In the genomic region with DNA sequence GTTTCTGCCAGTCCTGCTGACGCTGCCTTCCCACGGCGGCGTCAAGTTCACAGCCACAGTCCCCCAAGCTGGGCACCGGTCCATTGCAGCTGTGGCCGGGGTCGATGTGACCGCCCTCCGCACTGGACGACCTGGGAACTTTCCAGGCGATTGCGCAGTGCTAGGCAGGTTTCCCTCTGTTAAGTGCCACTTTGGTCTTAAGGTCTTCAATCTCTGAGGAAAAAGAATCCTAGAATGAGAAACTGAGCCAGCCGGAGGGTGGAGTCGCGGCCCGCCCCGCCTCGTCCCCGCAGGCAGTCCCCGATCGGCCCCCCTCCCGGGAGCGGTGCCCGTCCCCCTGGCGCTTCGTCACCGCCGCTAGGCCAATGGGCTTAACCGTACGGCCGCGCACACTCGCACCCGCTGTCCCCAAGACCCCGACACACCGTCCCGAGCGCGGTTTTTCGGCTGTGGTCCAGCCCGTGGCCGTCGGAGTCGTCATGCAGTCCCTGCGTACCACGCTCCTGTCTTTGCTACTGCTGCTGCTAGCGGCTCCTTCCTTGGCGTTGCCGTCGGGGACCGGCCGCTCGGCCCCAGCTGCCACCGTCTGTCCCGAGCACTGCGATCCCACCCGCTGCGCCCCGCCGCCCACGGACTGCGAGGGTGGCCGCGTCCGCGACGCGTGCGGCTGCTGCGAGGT, we compare ENCODE assay signal across 8 mouse cellular contexts. TPM values are rescaled to one million over a fixed set of nuclear protein-coding genes. Genes with fewer than 3 reads are reported as not detected.
DNase-seq lines count a peak whose midpoint lies in the region; ATAC-seq lines count a peak whose summit lies in the region.

Gene Htra1 (plus strand): TSS at position 319 of the 679 bp plus-strand sequence.

- DNase-seq in adrenal gland, adult (ENCODE audit: inconsistent age in 2 of 2, low spot score in 1 of 2): peak; percentile 89 to 94
- peak; percentile 67 for DNase-seq in embryo, embryonic 10 days (ENCODE audit: low spot score)
- peak; percentile 80 to 82 for DNase-seq in gastrocnemius, postnatal 36 days
- peak; percentile 72 for DNase-seq in intestine, embryonic 14.5 days (ENCODE audit: low spot score)
- peak; percentile 73 to 89 for DNase-seq in left cerebral cortex, postnatal 10 days (ENCODE audit: extremely low spot score in 1 of 2, low spot score in 2 of 2)
- peak; percentile 87 to 90 for DNase-seq in right cerebral cortex, postnatal 10 days (ENCODE audit: low spot score in 2 of 2)
- no peak for DNase-seq in adipocyte (ENCODE audit: low spot score)

- H3K4me1 ChIP-seq in intestine, embryonic 14.5 days (replicated peaks; ENCODE audit: control insufficient read depth, insufficient read depth, low read length): peaks cover 27% of the 10 kb centered on the region

- under 1% methylated on average over 67 of the region's 70 CpGs for WGBS in intestine, embryonic 14.5 days
- 1% methylated on average over 70 of the region's 70 CpGs for WGBS in macrophage (ENCODE audit: missing documents)

- peak within 1 kb of the TSS; percentile 82 for H3K4me2 ChIP-seq in intestine, embryonic 14.5 days (ENCODE audit: low read length)

- H3K27ac ChIP-seq in intestine, embryonic 14.5 days (ENCODE audit: low read depth): no peak within 1 kb of the TSS
- H3K27ac ChIP-seq in macrophage: no peak within 1 kb of the TSS

- peak; percentile 60 for ATAC-seq in intestine, embryonic 14.5 days (replicated peaks; ENCODE audit: low FRiP score, low TSS enrichment, low read depth)

- intact Hi-C loops in gastrocnemius, postnatal 36 days (cut with DNase I): loop anchor here (2.0 kb wide), 1 partner anchor 37 kb away; no protein-coding TSS in a partner anchor
- intact Hi-C loops in left cerebral cortex, postnatal 10 days (cut with DNase I): loop anchor here (5.0 kb wide), 1 partner anchor 46 kb away; no protein-coding TSS in a partner anchor

- peak within 1 kb of the TSS; percentile 49 for H3K4me3 ChIP-seq in intestine, embryonic 14.5 days (ENCODE audit: low read depth, low read length)
- H3K4me3 ChIP-seq in macrophage (ENCODE audit: inconsistent target): no peak within 1 kb of the TSS

- H3K27me3 ChIP-seq in intestine, embryonic 14.5 days (replicated peaks; ENCODE audit: control insufficient read depth, insufficient read depth, low read length): peaks cover 59% of the 10 kb centered on the region

- H3K79me2 ChIP-seq in macrophage (ENCODE audit: inconsistent target): no peaks in the 10 kb centered on the region

- H3K9ac ChIP-seq in intestine, embryonic 14.5 days (ENCODE audit: low read length): peak within 1 kb of the TSS; percentile 25; the same call in 1 of the 2 replicates

- no peaks in the 10 kb centered on the region for H3K36me3 ChIP-seq in intestine, embryonic 14.5 days (ENCODE audit: control insufficient read depth, insufficient read depth, low read length)
- H3K36me3 ChIP-seq in macrophage (ENCODE audit: inconsistent target): no peaks in the 10 kb centered on the region

- no peaks in the 10 kb centered on the region for H3K9me3 ChIP-seq in intestine, embryonic 14.5 days (ENCODE audit: control insufficient read depth, low read length)

RNA-seq across cellular contexts. Expression of gene Htra1, which starts in this region (rescaled TPM):
- total RNA-seq in gastrocnemius, postnatal 36 days (2021): 10 to 100 TPM; 27.6 to 37.8 TPM
- polyA plus RNA-seq in intestine, embryonic 14.5 days (2014; fragmentation: Nextera tagmentation; extraction: Ambion mirVana): 15.8 and 16.7 TPM in 2 replicates
- 100 to 1,000 TPM; 139 to 187 TPM for total RNA-seq in left cerebral cortex, postnatal 10 days (2021)
- 10 to 100 TPM in 9 of 26 experiments, 1 to 10 TPM in 13, under 1 TPM in 4; 0.45 to 41.4 (median 4.1) TPM for total RNA-seq in macrophage (2018; cell fraction: chromatin; rRNA removed)
- 10 to 100 TPM in 14 of 26 experiments, 1 to 10 TPM in 12; 2.6 to 28.6 (median 10.9) TPM for total RNA-seq in macrophage (2018; cell fraction: cytosol; rRNA removed)
- total RNA-seq in macrophage (2018; cell fraction: nucleus; rRNA removed): 10 to 100 TPM in 15 of 26 experiments, 1 to 10 TPM in 10, under 1 TPM in 1; 0.49 to 23.2 (median 13.6) TPM
- 2.5 to 13.3 TPM (median 3.4 TPM) in 3 replicates for polyA plus RNA-seq in macrophage (2018)
